Mouse (Mus musculus) ovary, postnatal 10 days (tissue): Measurements from ENCODE around the gene Tesk1.
A peak's percentile ranks its signal among the peaks of the same experiment; 100 is the strongest.

Source experiments
- DNase-seq: peaks from one replicate; pipeline ENCODE4 v3.0.0; 2022; ENCODE audit warnings: low spot score

Tesk1 gene

DNA sequence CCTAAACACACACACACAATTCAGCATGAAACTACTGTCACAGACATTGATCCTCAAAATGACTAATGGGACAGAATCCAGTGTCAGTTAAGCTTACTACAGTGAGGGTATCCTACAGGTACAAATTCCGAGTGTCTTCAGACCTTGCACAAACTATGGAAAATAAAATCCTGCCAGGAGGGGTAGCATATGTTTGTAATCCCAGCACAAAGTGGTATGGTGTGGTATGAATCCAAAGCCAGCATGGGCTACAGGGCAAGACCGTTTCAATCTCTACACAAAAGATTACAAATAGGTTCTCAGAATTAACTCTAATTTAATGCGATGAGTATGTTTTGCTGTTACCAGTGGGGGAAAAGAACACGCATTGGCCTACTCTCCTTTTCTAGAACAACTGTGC, at the start of gene Tesk1:
Tesk1 (plus strand) TSS at position 301 of the 400 bp plus-strand sequence.
- no peak for DNase-seq

DNA sequence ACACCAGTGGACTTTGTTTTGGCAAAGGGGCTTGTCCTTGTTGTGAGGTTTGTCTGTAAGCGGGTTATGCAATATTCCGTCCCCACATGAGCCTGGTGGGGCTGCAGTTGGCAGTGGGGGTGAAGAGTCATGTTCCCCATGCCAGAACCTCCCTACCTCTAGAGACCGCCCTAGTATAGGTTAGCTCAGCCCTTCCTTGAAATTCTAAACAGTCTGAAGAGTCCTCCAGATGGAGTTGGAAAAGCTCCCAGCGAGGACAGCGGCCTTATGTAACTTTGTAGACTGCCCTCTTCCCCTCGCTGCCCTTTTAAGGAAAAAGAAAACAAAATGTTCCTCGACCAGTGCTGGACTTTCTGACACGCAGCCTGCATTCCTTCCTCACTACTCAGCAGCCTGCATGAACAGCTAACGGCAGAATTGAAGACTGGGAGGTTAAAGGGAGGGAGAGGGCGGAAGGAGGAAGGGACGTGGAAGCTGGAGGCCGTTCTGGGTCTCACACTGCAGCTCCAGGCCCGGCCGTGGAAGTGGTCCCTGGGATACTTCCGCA, 47.3 kb upstream of the Tesk1 start:
- peak; percentile 35 for DNase-seq

DNA sequence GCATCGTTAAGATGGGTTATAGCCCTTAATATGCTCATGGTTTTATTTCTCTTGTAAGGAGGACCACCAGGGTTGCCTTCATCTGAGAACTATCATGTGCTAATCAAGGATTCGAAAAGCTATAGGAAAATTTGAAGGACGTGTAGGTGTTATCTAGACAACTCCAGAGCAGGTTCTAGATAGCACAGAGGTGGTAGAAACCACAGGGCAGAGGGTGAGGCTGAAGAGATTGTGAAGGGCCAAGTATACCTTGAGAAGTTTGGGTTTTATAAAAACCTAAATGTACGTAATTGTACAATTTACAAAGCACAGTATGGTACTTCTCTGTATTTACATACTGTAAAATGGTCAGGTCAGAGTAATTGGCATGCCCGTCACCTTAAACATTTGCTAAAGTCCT, 46.6 kb upstream of the Tesk1 start:
- DNase-seq: no peak

DNA sequence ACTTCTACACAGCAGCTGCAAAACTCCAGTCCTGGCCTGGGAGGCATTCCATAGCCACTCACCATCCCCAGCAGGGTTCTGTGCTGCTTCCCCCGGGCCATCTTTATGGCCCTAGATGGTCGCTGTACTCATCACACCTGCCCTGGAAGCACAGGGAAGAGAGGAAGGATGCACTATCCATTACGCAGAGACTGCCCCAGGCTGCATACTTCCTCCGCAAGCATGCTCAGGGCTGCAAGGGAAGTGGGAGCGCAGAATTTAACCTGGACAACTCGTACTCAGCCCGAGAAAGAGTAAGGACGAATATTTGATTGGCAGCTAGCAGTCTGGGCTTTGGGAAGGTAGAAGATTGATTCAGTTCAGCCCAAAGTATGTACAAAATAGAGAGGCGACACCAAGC, 45.9 kb upstream of the Tesk1 start:
- no peak for DNase-seq

DNA sequence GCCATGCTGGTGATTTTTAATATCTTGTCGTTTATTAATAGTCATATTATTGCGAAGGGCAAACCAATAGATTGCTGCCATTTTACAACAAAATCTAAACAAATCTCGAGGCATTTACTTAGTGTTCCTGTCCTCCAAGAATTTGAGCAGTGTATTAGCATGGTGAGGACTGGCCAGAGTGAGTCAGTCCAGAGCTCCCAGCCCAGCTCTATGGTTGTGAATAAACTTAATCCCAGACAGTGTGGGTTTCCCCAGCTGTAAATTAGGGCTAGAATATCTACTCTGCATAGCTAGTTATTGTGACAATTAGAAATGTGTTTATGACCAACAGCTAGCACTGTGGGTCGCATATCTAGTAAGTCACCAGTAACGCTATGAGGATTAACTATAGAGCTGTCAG, 45.4 kb upstream of the Tesk1 start:
- no peak for DNase-seq

DNA sequence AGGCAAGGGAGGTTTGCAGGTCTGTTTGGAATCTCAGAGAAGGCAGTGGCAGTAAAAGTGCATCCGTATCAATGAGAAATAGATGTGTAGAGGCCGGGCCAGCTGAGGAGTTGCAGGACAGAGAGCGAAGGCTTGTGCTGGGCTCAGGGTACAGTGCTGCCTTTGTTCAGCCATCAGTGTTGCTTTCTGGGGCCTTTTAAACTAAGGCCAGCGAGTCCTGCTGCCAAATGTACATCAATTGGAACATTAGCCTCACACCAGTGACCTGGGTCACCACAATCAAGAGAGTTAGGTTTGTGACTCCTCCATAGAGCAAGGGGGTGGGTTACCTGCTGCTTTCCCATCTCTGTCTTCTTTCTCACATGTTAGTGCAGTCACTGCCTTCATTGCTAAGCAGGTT, 43.7 kb upstream of the Tesk1 start:
- no peak for DNase-seq

DNA sequence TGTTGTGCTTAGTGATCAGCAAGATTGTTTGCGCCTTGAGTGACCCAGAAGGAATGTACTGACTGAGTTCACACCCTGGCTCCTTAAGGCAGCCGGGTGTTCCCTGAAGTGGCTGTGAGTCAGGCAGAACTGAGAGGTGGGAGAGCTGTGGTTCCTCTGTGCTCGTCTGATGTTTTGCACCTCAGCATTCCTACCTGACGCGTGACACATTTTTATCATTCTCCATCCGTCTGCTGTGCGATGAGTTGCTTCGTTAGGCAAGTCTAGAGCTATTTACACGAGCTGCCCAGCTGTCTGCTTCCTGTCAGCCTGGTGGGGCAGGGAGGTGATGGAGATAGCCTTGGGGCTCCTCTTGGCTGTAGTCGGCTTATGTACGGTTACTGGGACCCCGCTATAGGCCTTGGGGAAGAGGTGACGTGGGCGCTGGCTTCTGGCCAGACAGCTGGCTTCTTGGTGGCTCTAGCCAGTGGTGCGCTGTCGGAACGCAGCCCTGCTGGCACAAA, 42.9 kb upstream of the Tesk1 start:
- DNase-seq: no peak

DNA sequence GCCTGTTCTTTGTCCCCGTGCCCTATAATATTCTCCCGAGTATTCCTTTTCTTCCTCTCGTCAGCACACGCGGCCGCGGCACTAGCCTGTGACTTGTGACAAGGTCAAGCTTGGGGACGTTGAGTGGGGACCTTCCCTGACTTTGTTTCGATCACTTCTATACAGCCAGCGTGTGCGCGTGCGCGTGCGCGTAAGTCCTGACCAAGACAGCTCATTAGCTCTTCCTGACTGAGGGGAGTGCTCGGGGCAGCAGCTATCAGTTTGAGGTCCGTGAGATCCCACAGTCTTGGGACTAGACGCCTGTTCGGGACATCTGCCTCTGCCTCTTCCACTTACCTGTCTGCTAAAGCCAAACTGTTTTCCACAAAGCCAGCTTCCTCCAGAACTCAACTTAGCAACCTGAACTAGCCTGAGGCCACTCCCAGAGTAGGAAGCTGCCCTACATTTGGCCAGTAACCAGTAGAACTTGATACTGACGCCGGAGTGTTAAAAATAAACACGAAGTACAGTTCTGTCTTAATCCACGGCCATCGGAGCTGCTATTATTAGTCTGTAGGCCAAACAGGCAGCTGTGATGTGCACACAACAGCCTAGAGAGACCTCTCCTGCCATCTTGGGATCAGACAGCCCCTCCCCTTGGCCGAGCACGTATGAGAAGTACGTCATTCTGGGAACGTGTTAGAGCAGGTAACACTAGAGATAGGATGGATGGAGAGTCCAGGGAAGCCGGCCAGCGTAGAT, 42.2 kb upstream of the Tesk1 start:
- DNase-seq: no peak

DNA sequence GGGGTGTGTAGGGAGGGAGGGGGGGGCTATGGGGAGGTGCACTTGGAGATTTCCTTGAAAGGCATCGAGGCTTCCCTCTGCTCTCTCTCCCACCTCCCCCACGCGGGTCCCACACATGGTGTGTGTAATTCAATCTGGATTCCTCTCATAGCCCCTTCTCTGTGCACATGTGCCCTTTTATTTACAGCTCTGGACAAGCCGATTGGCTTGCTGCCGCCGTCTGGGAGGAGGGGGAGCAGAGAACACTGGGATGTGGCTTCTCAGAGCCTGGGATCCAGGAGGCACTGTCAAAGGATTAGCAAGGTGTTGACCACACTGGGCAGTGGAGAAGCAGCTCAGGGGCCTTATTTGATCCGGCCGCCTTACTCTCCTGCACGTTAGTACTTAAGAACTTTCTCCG, 40.8 kb upstream of the Tesk1 start:
- DNase-seq: no peak

DNA sequence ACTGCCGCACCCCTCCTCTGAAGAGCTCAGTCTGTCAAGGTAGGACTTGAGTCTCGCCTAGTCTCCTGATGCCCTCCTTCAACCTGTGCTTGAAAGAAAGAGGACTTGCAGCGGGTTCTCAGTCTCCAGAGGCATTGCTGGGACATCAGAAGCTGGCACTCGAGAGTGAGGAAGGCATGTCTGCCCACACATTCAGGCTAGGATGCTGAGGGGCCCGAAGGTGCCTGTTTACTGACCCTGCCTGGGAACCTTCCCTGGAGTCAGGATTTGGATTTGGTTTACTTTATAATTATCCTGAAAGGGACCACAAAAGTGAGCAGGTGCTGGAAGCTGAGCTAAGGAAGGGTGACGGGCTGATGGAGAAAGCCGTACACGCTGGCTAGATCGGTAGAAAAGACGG, 40.3 kb upstream of the Tesk1 start:
- no peak for DNase-seq

DNA sequence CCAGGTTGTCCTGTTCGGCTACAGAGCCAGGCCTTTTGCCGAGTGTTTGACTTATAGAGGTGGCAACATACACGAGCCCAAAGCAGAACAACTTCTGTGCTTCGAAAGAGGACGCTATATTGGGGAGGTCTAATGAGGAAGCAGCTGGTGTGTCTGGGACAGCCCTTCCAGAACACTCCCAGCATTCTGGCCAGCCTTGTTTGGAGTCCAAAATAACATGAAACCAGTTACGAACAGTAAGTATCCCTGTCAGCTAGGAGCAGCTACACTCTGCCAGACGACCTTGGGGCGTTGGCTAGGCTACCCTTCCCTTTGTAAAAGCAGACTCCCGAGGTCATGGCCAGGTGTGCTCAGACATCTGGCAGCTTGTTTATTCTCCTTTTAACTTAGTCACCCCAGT, 39.5 kb upstream of the Tesk1 start:
- DNase-seq: no peak

DNA sequence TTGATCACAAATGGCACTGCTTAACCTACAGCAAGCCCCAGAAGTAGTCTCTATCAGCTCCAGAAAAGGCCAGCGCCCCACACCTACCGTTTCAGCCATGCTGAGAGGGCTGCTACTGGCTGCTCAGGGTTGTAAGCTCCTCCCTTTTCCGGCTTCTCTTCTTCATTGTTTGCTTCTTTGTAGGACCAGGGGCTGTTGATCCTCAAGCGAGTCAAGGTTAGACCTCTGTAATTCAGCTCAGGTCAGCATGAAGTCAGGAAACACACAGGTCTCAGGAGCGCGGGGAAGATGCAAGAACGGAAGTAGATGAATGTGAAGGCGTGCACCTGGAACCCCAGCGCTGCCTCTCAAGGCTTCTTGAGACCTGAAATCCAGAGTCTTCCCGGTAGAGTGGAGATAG, 37.0 kb upstream of the Tesk1 start:
- DNase-seq: no peak

DNA sequence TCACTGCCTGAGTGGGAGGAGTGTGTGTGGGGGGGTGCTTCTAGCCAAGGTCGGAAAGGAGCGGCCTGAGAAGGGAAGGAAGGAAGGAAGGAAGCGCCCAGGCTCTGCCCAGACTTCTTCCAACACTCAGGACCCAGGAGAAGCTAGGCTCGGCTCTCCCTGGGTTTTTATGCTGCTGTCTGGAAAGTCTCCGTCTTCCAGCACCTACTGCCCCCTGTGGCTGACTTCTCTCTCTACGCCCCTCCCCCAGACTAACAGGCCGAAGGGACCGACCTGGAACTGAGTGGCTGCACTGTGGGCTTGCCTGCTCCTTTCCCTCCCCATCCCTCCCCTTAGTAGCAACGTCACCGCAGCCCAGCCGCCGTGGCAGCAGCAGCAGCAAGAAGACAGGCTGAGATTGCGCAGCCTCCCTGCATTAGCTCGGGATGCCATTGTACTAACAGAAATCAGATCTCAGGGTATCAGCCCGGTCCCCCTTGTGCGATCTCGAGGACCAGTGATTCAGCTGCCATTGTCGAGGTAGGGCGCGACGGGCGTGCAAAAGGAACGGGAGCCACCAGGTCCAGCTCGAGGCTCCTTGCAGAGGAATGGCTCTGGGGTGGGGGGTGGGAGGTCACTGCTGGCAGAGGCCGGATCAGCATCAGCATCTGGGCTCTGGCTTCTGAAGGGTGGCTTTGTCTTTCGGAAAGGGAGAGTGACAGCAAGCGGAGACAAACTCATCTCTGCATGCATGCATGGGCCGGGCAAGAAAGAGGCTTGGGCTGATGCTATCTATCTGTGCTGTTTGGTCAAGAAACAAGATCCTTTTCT, 35.4 kb upstream of the Tesk1 start:
- peak; percentile 41 for DNase-seq

DNA sequence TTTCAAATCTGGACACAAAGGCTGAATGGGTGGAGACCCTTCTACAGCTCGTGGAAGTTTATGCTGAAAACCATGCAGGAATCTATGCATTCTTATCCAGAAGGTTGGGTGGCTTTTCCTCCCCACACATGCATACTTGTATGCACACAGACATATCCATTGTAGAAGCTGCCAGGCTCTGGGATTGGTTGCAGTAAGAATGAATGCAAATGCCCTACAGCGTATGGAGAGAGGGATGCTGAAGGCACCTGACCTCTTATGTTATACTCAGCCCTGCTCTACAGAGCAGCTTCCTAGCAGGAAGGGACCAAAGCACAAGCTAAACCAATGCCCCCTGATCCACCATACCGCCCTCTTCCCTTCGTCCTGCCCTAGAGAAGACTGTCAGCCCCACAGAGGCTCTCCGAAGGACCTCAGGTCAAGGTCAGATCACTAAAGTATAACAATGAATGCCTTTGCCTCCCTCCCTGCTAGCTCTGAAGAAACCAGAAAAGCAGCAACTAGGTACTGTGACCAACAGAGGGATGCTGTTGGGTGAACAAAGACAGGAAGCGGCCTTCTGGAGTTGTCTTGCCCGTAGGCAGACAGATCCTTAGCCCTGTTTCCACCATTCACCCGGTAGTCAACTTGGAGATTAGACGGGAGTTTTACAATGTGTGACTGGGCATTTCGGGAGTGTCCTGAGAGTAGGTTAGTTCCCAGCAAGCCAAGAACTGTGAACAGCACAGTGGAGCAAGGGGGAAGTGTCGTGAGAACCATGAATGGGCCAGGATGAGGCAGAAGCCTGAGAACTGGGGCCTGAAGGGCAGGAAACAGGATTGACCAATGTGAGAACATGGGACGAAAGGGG, 34.4 kb upstream of the Tesk1 start:
- DNase-seq: no peak

DNA sequence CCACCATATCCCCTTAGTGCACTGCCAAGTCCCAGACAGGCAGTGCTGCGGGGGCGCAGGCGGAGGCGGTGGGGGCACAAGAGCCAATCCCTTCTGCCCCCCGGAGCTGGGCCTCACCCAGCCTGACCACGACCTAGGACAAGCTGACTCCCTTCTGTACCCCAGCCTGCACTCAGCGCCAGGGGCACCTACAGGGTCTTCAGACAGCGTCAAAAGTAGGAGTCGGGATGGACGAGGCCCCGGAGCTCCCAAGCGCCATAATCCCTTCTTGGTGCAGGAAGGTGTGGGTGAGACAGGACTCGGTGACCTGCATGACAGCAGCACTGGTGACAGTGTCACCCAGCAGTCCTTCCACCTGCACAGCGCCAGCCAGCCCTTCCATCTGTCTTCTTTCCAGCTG, 27.0 kb upstream of the Tesk1 start:
- DNase-seq: no peak

DNA sequence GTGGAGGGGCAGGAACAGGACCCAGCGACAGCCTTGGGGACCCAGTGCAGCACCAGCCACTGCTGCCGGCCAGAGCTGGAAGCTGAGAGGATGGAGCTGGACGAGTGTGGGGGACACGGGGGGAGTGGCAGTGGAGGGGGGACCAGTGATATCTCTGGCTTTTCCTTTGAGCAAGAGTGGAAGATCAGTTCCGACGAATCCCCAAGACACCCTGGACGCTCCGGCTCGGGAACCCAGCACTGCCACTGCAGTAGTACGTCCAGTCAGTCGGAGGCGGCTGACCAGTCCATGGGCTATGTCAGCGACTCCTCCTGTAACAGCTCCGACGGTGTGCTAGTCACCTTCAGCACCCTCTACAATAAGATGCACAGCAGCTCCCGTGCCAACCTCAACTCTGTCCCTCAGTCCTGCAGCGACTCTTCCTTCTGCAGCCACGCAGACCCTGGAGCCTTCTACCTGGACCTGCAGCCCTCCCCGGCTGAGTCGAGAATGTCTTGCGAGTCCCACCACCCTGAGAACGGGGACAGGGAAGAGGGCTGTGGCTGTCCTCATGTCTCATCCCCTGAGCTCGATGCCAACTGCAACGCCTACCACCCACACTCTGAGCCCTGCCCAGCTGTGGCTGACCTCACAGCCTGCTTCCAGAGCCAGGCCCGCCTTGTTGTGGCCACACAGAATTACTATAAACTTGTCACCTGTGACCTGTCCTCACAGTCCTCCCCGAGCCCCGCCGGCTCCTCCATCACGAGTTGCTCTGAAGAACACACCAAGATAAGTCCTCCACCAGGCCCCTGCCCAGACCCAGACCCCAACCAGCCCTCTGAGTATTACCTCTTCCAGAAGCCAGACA, 26.3 kb upstream of the Tesk1 start:
- no peak for DNase-seq

DNA sequence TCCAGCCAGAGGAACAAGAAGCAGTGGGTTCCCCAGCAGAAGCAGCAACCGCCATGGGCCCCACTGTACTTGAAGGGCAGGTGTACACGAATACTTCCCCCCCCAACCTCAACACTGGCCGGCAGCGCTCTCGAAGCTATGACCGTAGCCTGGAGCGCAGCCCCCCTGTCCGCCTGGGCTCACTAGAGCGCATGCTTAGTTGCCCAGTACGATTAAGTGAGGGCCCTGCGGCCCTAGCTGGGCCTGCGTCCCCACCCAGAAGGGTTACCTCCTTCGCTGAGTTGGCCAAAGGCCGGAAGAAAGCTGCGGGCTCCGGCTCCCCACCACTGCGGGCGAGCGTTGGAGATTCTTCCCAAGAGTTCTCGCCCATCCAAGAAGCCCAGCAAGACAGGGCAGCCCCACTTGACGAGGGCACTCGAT, 25.7 kb upstream of the Tesk1 start:
- DNase-seq: no peak

DNA sequence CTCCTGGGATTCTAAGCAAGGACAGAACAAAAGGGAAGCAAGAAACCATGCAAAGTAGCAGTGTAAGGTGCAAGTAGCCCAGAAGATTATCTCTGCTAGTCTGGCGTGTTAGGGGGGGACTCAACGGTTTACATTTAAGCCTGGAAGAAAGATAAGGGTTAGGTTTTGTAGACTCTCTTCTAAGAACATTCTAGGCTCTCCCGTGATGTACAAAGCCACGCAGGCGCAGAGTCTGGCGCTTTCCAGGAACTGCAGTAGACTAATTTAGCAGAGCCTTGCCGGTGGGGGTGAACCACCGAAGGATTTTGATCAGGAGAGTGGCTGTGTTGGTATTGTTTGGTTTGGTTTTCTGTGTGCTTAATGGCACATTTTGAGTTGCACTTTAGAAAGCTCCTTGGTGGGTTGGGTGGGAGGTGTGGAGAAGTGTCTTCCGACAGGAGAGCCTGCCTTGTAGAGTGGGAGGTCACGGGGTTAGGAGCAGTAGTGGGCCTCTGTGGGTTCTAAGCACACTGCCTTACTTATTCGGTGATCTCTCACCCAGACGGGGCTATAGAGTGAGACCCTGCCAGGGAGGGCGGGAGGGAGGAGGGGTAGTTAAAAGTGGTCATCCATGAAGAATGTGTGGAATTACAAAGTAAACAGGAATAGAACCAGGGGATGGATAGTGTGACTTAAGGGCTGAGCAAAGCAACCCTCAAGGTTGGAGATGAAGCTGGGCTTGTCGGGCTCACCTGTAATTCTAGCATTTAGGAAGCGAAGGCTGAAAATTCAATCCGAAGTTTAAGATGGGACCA, 24.3 kb upstream of the Tesk1 start:
- no peak for DNase-seq

DNA sequence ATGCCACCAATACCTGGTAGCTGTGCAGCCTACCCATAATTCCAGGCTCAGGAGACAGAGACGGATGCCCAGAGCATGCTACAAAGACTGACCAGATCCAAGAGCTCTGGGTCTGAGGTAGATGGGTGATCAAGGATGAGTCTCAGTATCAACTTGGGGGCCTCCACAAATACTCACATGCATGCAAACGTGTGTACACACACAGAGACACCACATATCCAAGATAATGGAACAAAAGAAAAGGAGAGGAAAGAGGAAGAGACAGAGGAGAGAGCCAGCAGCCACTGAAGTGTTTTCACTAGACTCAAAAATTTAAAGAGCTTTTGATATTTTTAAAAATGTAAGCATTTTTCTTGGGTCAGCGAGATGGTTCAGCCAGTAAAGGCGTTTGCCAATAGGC, 23.3 kb upstream of the Tesk1 start:
- DNase-seq: no peak

DNA sequence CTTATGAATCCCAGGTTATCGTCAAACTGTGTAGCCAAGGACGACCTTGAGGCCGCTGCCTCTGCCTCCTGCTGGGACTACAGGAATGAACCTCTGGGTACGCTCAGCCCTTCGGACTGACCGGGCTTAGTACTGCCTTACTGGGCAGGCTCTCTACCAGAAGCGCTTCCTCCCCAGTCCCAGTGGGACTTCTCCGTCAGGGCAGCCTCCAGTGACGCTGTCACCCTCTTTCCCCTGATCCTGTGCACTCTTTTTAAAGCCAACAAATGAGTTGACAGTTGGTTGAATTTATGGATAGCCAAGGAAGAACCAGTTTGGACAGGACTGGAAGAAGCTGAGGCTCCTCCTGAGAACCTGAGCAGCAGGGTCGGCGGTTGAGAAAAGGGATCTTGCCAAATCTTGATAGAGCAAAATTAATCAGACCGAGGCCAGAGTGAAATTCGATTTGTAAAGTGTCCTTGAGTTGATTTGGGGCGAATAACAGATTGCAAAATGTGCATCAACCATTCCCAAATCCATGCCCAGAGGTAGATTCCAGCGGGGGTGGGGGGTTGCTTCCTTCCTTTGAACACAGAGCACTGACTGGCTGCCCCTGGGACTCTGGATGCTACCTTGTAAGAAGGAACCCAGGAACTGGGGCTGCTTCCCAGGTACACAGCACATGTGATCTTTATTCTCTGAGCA, 22.6 kb upstream of the Tesk1 start:
- no peak for DNase-seq
